Mouse (Mus musculus): ENCODE measurements around the gene Plpp1.

The Plpp1 gene

DNA sequence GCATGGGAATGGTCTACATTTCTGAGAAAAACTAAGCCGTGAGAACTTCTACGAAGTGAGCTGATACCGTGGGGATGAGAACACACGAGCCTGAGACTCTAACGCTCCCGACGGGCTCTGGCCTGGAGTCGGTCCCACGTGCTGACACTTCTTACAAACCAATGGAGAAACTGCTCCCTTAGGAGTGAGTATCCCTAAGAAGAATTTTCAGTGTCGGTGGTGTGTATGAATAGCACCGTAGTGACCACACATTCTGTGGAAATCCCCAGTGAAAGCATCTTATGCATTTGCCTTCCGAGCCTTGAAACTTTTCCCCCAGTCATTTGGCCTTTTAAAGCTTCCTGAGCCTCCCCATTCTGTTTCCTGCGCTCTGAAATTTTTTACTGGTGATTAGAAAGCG is 27.7 kb upstream of the Plpp1 start:
- DNase-seq (ENCODE audit: low spot score in 2 of 2) = no peak

DNA sequence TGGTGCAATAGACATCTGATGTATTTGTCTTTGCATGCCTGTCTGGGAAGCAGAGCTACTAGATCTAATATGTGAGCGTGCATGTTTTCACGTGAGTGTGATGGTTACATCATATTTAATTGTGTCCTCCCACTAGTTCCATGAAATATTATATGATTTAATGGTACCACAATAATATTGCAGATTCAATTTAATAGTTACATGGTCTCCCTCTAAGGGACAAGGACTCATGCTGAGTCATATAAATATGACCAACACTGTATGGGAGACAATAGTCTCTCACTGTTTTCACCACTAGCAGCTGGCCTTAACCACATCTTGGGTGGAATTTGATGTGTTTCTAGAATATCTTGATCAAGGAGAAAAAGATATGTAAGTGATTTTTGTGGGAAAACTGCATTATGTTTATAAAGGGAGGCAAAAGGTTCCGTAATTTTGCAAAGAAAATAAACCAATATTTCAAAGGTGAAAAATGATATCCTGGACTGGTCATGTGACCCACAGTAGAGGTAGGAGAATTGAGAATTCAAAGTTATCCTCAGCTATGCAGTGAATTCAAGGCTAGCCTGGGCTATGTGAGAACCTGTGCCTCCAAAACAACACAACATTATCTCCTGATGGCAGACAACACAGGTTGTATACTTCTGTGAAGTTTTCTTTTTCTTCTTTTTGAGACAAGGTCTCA is 26.5 kb upstream of the Plpp1 start:
- no peak for DNase-seq (ENCODE audit: low spot score in 2 of 2)

DNA sequence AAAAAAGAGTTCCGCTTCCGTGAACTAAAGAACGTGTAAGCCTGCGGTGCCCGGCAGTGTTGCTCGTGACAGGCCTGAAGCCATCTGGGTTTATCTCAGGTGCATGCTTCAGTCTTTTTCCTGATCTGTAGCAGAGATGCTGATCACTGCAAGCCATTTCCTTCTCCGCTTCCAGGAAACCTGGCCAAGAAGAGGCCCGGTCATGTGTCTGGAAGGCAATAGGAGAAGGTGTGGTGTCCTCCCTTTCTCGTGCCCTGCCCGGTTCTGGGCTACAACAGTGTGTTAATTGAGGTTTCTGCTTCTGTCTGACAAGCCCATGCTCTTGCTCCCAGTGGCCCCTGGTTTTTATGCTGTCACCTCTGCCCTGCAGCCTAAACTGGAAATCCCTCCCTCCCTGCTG is 24.7 kb upstream of the Plpp1 start:
- DNase-seq (ENCODE audit: low spot score in 2 of 2) = no peak

DNA sequence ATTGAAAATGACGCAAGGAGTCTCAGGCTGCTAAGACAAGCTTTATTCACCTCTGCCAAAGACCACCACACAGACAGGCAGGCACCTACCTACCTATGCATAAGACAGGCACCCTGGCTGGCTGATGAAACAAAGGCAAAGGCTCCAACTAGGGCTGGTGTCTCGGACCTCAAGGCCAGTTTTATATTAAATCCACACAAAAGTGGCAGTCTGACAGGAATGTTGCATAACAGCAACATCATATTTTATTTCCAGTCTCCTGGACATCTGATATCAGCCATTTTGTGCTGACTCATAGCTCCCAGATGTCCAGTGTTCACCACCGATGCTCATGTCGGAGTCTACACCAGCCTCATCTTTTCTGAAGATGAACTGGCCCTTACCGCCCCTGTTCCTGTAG is 22.2 kb upstream of the Plpp1 start:
- no peak for DNase-seq (ENCODE audit: low spot score in 2 of 2)

DNA sequence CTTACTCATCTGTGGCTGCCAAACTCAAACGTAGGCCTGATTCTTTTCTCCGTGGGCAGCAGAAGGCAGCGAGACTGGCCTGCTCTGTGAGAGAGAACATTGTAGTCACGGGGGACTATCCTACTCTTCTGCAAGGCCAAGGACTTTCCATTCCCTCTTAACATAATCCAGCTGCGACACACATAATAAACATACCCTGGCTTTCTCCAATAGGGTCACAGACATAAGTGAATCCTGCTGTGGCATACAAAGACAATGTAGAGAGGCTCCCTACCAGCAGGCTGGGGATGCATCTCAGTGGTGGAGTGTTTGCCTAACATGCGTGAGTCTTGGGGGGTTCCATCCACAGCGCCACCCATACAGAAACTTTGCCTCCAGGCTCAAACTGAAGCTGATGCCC is 15.3 kb upstream of the Plpp1 start:
- DNase-seq (ENCODE audit: low spot score in 2 of 2) = no peak

DNA sequence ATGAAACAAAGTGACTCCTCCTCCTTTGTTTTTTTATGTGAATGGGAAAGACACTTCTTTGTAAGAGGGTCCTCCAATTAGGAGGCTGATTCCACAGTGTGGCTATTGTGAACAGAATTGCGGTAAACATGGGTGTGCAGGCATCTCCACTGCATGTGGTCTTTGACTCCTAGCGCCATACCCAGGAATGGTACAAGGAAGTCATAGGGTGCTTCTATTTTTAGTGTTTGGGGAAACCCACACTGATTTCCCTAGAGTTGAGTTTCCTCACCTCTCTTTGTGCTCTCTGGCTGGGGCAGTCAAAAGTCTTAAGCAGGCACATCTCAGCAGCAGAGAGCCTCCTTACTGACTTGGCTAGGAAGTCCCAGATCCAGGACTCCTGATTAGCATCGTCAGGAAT is 14.4 kb upstream of the Plpp1 start:
- DNase-seq (ENCODE audit: low spot score in 2 of 2) = no peak

DNA sequence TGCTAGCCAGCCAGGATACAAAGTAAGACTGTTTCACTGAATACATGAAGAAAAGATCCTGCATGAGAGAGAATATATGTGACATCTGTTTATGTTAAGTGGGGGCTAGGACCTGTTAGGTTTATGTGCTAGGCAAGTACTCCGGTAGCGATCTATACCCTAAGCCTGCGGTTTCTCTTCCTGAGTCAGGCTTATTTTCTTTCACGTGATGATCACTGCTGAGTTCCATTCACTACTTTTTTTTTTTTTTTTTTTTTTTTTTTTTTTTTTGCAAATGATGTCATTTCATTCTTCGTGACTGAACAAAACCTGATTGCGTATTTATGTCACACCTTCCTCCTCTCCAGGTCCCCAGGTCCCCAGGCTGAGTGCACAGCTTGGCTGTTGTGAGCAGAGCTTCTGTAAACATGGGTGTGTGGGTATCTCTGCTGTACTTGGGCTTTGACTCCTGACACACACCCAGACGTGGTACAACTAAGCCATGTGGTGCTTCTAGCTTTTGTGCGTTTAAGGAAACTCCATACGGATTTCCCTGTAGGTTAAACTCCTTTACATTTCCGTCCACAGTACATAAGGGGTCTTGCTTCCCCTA is 13.6 kb upstream of the Plpp1 start:
- no peak for DNase-seq (ENCODE audit: low spot score in 2 of 2)

DNA sequence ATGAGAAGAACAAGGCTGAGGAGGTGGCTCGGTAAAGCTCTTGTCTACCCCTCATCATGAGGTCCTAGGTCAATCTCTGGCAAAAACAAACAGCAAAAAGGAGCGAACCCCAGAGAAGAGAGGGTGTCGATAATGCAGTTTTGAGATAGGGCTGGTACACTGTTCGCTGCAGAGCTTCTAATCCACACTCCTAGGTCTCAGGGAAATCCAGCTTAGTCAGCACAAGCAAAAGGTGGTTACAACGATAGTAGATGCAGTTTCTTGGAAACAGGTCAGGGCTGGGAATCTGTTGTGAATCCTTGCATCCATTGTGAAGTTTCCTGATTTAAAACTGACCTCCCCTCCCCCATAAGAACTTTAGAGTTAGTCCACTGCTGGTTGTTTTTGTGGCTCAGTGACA is 9.8 kb upstream of the Plpp1 start:
- no peak for DNase-seq (ENCODE audit: low spot score in 2 of 2)

DNA sequence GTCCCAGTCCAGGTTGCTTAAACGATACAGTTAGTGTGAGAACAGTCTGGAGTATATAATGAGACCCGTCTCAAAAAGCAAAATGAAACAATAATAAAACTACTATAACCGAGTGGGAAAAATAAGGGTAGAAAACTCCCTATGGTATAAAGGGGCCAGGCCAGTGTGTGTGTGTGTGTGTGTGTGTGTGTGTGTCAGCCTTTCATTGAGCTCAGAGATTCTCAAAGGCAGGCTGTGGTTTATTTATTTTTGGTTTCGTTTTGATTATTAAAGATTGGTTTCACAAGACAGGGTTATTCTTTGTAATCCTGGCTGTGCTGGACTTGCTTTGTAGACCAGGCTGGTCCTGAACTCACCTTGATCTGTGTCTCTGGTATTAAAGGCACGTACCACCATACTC is 8.7 kb upstream of the Plpp1 start:
- no peak for DNase-seq (ENCODE audit: low spot score in 2 of 2)

DNA sequence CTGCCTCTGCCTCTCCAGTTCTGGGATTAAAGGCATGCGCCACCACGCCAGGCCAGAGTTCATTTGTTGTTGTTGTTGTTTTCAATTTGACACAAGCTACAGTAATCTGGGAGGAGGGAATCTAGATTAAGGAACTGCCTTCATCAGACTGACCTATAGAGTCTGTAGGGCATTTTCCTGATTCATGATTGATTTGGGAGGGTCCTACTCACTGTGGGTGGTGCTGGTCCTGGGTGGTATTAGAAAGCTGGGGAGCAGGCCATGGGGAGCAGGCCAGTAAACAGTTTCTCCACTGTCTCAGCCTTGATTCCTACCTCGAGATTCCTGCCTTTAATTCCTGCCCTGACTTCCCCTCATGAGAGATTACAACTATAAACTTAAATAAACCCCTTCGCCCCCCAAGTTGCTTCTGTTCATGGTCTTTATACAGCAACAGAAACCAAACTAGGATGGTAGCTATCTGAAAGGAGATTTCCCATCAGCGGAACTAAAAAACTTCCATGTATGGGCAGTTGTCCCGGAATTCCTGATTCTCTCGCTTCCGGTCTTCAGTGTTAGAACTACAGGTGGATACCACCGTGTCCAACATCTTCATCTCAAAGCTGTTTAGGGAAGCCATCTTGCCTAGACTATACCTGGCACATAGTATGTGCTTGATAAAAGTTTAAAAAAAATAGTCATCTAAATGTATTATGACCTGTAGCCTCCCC is 2.2 kb upstream of the Plpp1 start:
- no peak for DNase-seq (ENCODE audit: low spot score in 2 of 2)

DNA sequence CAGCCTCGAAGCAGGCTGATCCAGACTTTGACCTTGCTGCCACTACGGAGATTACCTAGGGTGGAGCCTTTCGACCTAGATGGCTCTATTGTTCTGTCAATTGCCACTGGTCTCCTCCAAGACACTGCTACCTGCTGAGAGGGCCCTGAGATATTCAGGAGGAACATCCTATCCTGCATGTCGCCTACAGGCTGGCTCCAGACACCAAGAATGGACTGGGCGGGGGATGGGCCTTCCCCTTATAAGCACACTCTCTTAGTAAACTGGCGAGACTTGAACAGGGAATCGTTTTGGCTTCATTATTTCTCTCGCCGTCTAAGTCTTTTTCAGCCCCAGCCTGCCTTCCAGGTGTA is 1.7 kb upstream of the Plpp1 start:
- no peak for DNase-seq (ENCODE audit: low spot score in 2 of 2)

DNA sequence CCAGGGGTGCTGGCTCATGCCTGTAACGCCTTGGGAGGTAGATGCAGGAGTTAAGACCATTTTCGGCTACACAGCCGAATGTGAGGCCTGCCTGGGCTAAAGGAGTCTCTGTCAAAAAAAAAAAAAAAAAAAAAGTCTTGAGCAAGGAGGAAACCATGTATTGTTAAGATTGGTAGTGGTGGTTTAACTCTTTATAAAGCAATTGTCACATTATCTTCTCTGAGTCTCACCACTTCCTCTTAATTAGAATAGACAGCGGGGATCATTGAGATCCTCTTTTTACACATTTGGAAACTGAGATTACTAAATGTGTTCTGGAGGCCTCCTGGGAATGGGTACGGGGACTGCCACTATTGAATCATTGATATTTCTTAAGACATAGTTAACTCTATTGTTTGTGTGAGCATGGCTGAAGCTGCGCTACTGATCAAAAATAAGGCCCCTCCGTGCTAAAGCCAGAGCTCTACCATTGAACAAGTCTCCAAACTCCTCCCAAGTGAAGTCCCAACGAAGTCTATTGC is 811 bp upstream of the Plpp1 start:
- DNase-seq (ENCODE audit: low spot score in 2 of 2) = no peak

DNA sequence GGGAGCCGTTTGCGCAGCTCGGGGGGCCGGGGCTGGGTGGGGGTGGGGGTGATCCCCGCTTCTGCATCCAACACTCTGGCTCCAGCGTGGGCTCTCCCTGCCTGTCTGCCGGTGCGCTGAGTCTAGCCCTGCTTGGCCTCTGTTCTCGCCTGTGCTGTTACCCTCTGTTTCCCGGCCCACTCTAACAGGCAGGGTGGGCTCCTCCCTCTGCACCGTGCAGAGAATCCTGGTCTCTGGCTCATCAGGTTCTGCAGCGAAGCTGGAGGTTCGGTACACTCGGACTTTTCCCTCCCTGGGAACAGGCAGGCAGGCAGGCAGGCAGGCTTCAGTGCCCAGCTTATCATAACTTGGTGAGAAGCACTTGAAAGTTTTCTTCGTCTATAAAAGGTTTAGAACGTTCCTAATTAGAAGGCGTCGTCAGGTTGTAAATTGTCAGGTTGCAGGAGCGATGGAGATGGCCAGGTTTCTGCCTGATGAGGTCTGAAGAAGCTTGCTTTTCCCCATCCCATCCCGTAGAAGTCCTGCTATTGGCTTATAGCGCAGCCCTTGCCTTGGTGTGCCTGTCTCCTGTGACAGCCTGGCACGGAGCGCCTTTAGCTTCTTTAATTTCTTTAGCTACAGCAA is 901 bp downstream of the Plpp1 start:
- DNase-seq (ENCODE audit: low spot score in 2 of 2) = peak in 1 of 2 experiments; percentile 29

DNA sequence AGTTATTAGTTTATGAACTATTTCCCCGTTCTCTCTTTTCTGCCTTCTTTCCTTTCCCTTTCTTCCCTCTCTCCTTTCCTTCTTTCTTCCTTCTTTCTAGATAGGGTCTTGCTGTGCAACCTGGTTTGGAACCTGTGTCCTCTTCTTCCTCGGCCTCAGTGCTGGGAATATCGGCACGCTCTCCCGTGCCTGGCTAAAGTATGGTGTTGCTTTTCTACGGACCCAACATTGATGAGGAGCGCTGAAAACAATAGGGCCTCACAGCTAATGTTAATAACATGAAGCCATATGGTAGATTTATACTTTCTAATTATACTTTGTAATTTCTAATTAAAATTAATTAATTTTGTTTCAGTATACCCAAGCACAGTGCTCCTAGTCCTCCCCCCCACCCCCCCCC is 2.5 kb downstream of the Plpp1 start:
- no peak for DNase-seq (ENCODE audit: low spot score in 2 of 2)

DNA sequence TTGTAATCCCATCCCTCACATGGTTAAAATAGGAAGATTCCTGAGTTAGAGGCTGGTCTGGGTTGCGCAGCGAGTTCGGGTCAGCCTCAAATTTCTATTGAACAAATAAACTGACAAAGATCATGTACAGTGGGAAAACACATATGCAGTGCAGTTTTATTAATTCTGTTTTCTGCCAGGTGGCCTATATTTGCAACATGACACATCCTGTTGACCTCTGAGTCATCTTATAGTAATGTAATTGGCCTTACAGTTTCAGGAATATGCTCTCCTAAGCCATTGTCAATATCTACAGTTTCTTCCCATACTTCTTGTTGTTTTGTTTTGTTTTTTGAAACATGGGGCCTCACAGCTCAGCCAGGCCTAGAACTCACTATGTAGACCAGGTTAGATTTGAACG is 3.1 kb downstream of the Plpp1 start:
- DNase-seq (ENCODE audit: low spot score in 2 of 2) = no peak

DNA sequence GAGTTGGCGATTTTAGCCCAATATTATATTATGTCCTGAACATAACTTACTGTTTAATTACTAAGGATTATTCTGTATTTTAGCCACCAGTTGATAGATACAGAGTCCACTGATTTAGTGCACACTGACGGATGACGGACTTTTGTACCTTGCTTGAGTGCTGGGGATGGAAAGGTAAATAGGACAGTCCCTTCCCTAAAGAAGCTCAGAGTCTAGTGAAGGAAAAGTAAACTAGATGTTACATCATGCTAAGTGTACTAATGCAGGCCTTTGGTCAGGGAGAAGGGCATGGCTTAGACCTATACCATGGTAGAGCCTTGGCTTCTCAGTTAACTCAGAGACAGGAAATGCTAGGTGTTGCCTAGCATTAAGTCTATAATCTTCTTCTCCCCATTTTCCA is 4.9 kb downstream of the Plpp1 start:
- DNase-seq (ENCODE audit: low spot score in 2 of 2) = no peak

DNA sequence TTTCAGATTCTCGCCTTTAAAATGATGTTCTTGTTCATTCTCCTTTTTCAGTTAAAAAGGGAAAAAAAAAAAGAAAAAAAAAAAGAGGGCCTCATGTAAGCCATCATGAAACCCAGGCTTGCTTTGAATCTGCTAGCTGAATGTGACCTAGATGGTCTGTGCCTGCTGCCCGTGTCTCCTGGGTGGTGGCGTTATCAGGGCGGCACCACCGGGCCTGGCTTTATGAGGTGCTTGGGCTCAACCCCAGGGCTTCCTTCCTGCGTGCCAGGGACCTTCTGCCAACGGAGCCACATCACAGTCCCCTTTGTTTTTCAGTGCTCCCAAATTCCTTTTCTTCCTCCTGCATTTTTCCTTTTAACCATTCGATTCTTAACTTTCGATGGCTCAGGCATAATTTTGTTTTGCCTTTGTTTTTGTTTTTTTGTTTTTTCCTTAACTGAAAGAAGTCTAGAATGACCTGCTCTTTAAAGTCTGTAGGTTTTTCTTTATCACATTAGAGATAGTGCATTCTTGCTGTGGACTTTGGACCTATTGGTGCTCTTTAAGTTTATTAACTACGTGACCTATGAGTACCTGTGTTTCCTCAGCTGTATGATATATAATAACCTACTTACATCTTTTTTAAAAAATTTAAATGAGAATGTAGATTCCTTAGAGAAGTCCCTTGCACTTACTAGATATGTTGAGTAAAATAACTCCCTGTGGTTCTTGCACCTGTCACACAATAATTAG is 7.5 kb downstream of the Plpp1 start:
- no peak for DNase-seq (ENCODE audit: low spot score in 2 of 2)

DNA sequence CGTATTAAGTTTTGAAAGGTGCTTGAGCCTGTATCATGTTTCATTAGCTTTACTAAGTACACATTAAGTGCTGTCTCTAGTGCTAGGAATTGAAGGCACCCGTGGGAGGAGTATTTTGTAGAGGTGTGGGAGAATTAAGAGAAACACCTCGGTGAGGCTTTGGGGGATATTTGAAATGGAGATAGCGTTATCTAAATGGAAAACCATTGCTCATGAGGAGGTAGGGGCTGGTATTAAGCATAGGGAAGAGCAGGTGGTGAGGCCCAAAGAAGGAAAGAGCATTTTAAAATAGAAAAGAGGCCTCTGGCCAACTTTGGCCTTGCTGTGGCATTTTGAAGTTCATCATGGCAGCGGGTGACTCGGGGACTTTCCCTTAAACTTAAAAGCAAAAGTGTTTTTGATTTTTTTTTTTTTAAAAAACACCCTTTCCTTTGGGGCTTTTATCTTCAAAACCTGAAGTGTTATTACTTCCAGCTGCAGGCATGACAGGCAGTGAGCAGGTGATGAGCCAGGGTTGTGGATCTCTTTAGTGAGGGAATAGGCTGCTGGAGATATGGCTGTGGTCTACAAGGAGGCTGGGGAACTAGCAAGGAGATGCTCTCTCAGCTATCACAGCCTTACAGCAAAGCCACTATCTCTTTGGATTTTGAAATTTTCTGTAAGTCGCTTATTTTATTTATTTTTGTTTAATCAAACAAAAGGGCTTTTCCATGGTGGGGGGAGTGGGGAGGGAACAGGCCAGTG is 9.1 kb downstream of the Plpp1 start:
- no peak for DNase-seq (ENCODE audit: low spot score in 2 of 2)

DNA sequence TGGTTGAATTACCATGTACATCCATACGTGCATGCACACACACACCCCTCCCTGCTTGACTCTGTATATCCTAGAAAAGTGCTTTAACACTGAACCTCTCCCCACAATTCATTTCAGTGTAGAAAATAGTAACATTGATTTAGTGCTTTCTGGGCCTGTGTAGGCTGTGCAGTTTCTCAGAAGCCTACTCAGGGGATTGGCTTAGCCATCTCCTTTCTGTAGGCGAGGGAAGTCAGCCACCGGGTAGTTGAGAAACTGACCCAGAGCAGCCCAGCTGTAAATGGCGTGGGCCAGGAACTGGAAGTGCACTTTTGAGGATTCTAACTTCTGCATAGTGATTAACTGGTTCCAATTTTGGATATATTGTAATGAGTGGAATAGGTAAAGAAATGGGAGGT is 9.7 kb downstream of the Plpp1 start:
- DNase-seq (ENCODE audit: low spot score in 2 of 2) = no peak

DNA sequence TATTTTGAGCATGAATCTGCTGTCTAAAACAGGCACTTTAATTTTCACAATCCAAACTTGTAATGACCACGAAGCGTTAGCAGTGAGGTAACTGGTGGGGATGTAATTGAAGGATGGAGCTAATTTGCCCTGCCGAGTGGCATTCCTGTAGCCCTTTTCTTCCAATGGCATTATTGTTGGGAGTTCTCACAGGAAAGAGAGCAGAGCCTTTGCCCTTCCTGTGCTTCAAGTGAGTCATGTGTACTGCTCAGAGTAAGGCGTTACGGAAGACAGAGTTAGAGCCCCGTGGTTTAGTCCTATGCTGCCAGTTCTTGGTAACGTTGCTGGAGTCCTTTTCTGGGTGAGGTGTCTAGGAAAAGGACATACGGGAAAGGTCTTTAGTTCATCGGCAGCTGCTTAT is 10.2 kb downstream of the Plpp1 start:
- no peak for DNase-seq (ENCODE audit: low spot score in 2 of 2)

DNA sequence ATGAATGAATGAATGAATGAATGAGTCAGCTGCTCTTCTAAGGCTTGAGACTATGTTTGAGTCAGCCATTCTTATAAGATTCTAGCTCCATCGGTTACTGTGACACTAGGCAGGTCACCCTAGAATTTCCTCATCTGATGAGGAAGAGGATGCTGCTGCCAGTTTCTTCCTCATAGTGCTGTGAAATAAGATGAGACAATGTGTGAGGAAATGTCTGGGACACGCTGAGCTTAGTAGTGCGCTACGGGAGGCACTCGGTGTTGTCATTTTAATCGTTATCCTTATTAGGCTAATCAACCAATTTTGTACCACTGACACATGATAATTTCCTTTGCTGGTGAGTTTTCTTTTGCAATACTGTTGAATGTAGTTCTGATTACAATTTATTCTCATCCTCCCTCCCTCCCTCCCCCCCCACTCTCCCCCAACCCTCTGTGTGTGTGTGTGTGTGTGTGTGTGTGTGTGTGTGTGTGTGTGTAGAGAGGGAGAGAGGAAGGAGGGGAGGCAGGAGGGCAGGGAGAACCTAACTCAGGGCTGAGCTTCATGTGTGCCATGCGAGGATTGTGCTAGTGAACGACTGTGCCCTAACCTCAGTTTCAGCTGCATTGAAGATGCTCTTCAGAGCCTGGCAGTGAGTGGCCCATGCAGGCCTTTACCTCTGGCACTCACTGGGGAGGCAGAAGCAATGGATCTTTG is 11.3 kb downstream of the Plpp1 start:
- DNase-seq (ENCODE audit: low spot score in 2 of 2) = no peak

All from frontal cortex, postnatal 14 days (tissue).